Mouse (Mus musculus): ENCODE results near the gene Smtnl2.

The Smtnl2 gene

DNA sequence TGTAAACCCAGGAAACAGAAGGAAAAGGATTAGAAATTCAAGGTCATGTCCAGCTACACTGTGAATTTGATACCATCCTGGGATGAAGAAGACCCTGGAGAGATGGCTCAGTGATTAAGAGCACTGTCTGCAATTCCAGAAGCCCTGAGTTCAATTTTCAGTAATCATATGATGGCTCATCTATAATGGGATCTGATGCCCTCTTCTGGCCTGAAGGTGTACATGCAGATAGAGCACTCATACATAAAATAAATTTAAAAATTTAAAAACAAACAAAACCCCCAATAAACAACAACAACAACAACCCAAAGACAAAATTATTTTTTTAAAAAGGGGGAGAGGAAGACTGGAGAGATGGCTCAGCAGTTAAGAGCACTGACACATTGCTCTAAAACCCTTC is 15.4 kb upstream of the Smtnl2 start:
- no peak for DNase-seq (ENCODE audit: low spot score)

DNA sequence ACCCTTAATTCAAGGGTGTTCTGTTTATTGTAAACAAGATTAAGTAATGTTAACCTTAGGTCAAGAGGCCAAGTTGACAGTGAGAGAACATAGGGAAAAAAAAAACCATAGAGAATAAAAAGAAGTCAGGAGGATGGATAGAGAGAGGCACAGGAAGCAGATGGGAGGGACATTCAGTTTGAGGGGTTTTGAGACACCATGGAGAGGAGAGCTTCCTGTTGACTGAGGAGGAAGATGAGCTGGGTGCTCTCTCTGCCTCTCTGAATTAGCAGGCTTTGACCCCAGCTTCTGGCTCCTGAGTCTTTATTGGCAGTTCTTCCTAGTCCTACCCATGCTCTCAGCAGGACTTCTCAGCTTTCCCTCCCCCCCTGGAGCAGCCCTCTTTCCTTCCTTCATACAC is 13.7 kb upstream of the Smtnl2 start:
- DNase-seq (ENCODE audit: low spot score): no peak

DNA sequence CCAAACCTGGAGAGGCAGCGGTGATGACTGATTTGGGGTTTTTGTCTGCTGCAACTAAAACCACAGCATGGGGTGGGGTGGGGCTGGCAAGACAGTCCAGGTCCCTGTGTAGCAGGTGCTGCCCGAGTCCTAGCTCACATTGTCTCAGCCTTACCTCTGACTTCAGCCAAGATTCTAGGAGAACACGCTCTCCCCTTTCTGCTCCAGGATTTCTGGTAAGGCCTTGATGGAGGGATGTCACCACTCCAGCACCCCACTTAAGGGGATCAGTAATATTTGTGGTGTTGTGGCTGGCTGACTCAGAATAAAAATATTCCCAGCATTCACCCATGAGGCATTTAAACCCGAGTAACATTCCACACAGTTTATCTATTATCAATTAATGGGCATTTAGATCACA is 12.2 kb upstream of the Smtnl2 start:
- no peak for DNase-seq (ENCODE audit: low spot score)

DNA sequence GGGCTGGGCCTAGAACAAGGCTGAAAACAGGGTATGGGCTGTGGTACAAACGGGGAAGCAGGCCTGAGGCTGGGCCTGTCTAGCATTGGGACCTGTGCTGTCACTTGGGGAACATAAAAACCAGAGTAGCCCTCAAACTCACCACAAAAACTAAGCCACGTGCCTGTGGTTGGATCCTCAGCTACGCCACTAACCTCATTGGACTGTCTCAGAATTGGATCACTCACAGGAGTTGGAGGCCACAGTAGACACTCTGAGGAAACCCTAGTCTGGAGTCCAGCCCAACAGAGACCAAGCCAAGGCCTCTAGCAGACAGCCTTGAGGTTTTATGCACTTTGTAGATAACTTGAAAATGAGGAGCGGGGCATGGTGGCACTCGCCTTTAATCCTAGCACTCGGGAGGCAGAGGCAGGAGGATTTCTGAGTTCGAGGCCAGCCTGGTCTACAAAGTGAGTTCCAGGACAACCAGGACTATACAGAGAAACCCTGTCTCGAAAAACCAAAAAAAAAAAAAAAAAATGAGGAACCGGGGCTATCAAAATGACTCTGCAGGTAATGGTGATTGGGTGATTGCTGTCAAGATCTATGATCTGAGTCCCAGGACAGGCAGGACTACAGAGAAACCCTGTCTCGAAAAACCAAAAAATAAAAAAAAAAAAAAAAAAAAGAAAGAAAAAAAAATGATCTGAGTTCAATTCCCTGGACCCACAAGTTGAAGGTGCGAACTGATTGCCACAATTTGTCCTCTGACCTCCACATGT is 10.2 kb upstream of the Smtnl2 start:
- no peak for DNase-seq (ENCODE audit: low spot score)

DNA sequence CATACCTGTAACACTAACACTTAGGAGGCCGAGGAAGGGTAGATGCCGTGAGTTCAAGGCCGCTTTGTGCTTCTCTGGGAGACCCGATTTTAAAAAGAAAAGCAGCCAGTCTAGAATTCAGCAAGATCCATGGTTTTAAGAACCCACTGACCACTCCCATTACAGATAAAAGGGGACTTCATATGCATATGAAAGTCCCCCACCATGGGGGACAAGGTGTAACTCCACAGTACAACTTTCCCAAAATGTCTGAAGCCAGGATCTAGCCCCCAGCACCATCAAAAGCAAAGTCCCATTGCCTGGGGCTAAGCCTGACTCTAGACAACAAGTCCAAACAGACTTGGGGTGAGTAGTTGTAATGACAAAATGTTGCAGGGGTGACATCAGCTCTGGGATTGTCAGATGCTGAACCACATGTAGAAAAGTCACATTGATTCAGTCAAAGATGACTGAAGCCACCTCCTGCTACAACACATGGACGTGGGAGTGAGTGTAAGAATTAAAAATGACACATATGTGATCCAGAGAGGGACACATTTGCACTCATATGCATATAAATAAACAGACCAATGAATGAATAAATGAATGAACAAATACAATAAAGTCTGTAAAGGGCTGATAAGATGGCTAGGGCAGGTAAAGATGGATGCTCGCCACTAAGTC is 9.1 kb upstream of the Smtnl2 start:
- DNase-seq (ENCODE audit: low spot score): no peak

DNA sequence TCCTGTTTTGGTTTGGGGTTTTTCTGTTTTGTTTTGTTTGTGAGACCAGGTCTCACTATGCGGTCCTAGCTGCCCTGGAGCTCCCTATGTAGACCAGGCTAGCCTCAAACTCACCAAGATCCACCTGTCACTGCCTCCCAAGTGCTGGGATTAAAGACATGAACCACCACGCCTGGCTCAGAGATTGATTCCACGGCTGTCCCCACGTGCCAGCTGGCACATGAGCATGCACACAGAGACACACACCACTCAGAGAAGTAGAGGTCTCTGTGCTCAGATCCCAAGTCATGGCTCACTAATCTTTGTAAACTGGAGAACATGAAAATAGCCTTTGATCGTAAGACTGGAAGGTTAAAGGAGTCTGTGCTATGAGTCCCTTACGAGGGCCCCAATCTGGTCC is 7.5 kb upstream of the Smtnl2 start:
- no peak for DNase-seq (ENCODE audit: low spot score)

DNA sequence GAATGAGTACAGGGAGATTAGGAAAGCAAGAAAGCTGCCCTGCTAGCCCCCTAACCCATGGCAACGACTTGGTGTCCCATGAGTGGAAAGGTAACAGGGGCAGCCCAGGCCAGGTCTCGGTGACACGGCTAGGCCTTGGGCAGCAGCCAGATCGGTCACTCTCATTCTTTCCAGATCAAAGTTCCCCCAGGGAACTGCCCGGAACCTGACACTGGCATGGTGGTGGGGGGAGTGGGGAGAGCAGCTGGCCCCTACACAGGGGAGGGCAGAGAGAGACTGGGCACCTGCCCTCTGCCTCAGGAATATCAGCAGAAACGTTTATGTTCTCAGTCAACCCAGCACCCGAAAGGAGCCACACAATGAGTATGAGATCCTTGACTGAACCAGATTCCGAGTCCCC is 6.7 kb upstream of the Smtnl2 start:
- DNase-seq (ENCODE audit: low spot score): no peak

DNA sequence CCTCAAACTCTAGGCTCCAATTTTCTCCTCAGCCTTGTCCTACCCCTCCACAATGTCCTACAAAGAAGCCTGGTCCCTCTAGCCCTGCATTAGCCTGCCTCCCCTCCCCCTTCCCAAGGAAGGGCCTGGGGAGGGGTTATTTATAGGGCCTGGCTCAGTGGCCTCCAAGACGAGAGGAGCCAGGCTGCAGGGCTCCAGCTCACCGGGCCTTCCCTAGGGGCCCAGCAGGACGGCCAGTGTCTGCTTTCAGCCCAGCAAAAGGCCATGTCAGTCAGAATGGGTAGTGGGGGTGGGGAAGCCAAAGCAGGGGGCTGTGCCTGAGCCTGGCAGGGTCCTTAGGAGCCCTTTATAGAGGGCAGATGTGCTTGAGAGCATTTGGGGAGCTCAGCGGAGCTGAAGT is 5.9 kb upstream of the Smtnl2 start:
- no peak for DNase-seq (ENCODE audit: low spot score)

DNA sequence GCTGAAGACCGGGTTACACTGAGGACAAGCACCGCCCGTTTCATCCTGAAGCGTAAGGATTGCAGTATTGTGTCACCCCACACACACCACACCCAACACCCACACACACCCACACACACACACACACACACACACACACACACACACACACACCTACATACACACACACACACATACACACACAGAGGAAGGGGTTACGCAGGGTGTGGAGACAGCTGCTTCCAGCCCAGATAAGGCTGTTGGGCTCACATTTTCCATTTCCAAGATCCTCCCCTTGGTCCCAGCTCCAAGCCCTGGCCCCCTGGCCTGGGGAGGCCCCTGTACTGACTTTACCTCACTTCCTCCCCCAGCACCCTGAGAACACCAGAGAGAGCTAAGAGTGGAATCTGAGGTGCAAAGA is 5.2 kb upstream of the Smtnl2 start:
- no peak for DNase-seq (ENCODE audit: low spot score)

DNA sequence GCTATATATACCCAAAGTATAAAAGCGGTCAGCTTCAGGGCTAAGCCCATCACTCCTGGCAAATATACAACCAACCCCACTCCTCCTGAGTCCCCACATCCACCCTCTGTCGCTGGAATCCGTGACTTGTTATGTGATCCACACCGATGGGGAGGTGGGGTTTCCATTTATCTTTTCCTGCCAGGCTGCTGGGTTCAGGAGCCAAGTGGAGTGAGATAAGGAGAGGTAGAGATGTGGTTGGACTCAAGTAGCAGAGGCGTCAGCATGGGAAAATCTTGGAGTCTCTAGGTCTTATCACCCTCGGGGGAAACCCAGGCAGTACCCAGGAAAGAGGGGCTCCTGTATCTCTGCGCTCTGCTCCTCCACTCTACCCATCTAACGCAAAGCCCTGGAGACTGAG is 3.6 kb upstream of the Smtnl2 start:
- DNase-seq (ENCODE audit: low spot score): no peak

DNA sequence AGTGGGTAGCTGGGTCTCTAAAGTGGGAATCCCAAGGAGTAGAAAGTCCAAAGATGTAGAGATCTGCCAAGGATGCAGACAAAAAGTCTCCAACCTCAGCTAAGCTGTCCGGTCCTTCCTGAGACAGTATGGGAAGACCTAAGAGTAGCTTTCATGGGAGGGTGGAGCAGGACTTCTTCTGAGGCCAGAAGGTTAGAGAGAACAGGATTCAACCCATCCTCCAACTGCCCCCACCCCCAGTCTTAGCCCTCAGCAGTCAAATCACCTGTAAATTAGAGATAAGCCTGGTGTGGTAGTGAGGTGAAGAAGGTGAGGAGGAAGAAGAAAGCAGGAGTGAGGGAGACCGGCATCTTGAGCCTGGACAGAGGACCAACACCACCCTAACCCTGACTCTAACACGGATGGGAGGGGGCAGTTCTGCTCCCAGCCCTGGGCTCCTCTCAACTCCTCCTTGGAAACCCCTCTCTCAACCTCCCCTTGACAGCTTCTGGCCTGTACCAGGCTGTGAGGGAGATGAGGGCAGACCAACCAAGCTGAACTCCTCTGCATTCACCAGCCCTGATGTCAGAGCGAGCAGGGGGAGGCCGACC is 2.2 kb upstream of the Smtnl2 start:
- DNase-seq (ENCODE audit: low spot score): no peak

DNA sequence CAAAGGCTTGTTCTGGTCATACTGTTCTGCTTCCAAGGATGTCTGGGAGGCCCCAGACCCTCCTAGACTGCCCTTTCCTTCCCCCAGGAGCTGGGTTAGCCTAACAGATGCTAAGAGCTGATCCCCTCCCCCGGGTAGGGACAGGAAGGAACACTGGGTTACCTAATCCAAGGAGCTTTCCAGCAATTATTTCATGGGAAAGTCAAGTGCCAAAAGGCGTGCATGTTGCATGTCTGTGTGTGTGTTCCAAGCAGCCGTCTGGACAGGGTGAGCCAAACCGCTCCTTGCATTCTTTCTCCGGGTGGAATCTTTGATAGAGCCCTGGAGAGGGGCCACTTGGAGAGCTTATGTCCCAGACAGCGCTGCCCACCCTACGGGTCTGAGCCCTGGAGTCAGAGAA is 1.5 kb upstream of the Smtnl2 start:
- DNase-seq (ENCODE audit: low spot score): no peak

DNA sequence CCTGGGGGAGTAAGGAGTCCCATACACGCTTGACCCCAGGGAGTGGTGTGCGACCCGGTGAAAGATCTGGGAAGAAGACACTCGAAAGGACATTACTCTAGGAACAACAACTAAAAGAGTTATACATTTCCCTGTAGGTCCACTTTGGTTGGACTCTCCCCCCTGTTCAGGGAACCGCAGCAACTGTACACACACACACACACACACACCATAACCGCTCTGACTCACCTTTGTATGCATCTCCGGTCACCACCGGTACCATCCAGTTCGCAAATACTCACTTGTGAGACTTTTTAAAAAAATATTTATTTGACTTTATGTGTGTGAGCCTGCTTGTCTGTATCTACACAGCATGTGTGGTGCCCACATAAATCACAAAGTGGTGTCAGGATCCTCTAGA is 432 bp upstream of the Smtnl2 start:
- DNase-seq (ENCODE audit: low spot score): no peak

DNA sequence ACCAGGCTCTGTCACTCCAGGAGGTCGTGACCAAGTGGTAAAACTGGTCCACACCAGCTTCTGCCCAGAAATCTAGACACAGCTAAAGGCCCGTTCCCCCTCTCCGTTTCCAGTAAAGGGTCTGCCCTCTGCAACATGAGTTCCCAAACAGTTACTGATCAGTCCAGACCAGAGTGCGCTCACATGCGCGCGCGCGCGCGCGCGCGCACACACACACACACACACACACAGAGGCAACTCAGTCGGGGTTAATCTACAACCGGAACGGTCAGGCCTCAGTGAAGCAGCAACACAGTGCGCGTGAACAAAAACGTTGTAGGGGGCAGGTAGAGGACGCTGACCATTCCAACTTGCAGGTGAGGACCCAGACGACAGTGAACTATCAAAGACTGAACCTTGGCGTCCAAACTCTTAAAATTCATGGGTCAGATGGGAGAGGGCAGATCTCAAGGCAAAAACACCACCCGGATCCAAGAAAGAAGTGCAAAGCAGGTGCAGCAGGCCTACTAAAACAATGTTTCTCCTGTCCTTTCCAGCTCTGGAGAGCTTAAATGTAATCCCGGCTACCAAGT is 906 bp downstream of the Smtnl2 start:
- no peak for DNase-seq (ENCODE audit: low spot score)

DNA sequence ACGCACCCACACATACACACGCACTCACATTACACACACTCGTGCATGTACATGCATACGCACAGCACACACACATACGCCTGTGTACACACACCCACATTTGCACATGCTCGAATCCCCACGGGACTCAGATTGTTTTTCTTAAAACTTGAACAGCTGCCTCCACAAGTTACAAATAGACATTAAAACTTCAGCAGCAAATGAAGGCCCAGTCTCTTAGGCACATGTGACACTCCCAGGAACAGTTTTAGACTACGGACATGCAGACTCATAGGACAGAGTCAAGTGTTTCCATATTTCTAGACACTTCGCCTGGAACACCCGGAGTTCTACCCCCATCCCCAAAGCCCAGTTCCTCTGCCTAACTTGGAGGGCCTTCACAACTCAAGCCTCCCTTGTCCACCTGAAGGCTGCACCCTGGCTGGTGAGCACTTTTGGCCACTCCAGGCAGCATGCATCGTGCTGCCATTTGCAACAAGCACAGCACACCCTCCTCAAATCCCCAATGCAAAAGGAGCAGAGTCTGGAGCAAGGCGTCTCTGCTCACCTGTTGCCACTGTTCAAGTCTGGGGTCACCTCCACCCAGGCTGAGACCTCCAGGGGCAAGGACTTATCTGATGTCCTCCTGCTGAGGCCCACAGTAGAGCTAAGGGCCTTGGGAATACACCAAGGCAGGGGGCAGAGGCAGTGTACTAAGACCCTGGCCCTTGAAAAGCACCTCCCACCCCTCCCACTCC is 1.7 kb downstream of the Smtnl2 start:
- no peak for DNase-seq (ENCODE audit: low spot score)

DNA sequence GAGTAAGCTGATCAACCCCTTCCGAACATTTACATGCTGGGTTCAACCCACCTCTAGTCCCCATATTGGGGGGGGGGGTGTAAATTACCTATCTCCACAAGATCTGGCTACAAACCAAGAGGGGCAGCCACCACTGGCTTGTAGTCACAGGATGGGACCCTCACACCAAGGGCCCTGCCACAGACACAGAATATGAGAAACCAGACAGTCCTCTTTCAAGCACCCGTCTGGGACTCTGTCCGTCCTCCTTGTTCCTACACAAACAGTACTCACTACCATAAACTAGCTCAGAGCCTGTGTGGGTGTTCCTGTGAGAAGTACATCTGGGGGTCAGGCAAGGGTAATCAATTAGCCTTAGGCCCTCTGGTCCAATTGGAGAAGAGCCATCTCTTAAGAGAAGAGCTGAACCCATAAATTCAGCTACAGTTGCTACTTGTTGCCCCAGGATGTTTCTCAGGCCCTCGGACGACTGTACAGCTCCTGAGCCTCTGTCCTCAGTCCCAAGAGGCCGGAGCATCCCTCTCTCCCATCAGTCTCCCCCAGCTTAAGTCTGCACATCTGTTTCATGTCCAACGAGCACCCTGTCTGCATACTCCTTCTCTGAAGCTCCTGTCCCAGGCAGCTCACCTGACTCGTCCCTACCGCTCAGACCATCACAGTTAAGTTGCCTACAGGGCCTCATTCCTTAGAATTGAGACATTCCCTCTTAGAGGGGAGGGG is 2.9 kb downstream of the Smtnl2 start:
- DNase-seq (ENCODE audit: low spot score): no peak

DNA sequence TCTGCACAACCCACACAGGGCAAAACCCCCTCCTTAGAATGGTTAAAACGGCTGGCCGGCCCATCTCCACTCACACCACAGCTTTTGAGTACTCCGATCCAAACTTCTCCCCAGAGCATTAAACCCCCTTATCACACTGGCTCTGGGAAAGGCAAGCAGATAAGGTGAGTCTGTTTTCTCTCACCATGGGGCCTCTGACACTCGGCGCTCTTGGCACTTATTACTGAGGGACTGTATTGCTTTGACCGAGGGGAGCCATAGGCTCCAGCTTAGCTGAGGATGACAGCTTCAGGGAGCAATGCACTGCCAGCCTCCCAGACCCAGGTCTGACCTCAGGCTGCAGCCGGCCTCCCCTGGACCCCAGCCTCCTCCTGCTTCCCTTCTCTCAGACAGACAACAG is 3.9 kb downstream of the Smtnl2 start:
- DNase-seq (ENCODE audit: low spot score): no peak

DNA sequence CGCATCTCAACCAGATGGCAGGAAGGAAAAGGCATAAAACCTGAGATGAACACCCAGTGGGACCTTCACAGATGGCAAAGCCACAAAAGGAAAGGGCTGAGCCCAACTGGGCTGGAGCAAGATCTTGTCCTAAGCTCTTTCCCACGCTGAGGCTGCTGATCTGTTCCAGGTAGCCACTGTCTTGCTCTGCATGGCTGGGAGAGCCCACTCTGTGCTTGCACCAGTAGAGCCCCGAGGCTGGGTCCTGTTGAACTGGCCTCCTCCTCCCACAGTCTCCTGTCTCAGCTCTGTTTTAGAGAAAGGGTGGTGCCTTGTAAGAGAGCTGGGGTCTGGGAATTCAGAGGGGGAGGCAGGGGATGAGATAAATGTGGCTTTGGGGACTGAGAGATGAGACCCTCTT is 4.4 kb downstream of the Smtnl2 start:
- no peak for DNase-seq (ENCODE audit: low spot score)

DNA sequence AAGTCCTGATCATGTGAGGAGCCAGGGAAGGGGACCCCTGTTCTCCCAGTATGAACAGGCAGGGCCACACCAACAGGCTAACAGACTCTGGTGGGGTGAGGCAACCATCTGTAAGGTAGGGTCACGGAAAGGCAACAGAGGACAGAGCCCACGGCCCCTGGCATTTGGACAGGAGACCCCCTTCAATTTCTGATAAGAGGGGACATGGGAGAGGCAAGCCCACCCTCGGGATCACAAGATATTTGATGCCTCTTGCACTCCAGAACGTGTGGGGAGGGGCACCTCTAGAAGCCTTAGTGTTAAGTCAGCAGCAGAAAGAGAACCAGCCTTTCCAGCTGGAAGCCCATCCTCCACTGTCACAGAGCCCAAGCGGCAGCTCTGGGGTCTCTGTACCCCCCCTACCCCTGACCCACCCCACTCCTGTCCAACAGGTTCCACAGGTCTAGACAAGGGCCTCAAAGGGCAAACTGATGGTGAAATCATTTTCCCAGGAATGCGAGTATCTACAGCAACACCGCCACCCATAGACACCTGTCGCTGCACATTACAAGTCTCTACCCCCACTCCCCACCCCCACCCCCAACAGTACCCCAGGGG is 5.3 kb downstream of the Smtnl2 start:
- no peak for DNase-seq (ENCODE audit: low spot score)

DNA sequence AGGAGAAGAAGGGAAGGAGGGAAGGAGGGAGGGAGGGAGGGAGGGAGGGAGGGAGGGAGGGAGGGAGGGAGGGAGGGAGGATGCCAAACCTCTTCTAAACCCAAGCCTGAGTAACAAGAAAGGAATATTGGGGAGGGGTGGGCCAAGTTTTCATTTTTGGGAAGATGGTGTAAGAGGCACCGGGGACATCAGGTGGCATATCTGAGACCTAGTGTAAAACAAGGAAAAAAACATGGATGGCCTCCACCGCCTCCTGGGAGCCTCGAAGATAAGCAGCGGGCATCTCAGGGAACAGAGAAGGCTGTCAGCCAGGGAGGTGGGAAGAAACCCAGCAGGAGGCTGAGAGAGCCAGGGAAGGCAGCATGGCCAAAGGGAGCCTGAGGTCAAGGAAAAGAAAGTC is 6.0 kb downstream of the Smtnl2 start:
- no peak for DNase-seq (ENCODE audit: low spot score)

DNA sequence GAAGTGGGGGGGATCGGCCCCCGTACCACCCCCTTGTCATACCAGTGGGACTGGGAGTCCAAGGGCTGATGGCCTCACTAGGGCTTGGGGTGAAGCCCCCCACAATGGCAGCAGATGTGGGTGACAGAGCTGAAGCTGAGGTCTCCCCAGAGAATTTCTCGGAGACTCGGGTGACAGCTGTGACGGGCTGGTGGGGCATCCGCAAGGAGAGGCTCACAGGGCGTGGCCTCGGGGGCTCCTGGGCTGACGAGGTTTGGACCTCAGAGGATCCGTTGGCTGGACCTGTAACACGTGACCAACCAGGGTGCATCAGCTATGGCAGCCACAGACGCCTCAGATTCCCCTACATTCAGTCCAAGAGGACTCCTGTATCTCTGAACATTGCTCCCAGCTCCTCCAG is 8.5 kb downstream of the Smtnl2 start:
- DNase-seq (ENCODE audit: low spot score): no peak

DNA sequence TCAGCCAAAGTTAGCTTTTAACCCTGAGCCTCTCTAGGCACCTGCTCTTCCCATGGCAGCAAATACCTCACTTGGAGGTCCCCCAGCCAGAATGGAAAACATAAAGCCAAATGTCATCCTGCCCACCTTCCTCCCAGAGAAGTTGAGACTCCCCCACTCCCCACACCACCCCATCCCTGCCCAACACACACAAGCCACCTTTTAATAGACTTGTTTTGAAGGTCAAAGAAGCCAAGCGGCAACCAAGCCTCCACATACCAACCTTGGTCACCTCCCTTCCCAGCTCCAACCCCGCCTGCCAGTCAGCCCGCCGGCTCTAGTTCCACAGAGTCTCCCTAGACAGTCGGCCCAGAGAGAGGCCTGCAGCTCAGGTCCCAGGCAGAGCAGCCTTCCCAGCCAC is 9.5 kb downstream of the Smtnl2 start:
- DNase-seq (ENCODE audit: low spot score): no peak

All from spleen, adult 12 weeks (tissue).